Mouse (Mus musculus): Measurements from ENCODE around the gene Grap.

DNA sequence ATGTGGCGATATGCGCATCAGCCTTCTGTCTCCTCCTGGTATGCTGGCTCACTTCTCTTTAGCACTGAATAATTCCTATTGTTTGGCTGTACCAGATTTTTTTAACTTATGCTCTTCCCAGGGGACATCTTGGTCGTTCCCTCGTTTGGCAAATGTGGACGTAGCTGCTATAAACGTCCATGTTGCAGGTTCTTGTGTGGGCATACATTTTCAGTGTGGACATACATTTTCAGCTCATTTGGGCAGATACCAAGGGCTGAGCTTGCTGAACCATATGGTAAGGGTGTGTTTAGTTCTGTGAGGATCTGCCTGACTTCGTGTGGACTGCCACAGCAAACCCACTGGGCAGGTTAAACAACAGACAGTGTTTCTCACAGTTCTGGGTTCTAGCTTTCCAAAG is 27.9 kb upstream of the Grap start:
- TF ChIP-seq GATA1 (IDR thresholded peaks at IDR 0.05; ENCODE audit: borderline replicate concordance, low read length): no peak
- no peak for TF ChIP-seq CTCF (IDR thresholded peaks at IDR 0.05; ENCODE audit: low read depth, low read length)
- TF ChIP-seq TAL1 (conservative IDR thresholded peaks at IDR 0.05; ENCODE audit: low read depth, low read length): no peak
- TF ChIP-seq POLR2AphosphoS5 (IDR thresholded peaks at IDR 0.05; ENCODE audit: insufficient replicate concordance, low read depth, low read length): no peak
- no peak for TF ChIP-seq GATA2 (IDR thresholded peaks at IDR 0.05; ENCODE audit: borderline replicate concordance, low read depth, low read length)
